Comparison of ENCODE assay signal across 12 mouse cellular contexts in genomic region chr9:72276941-72277340, GRCm38 (mm10). TPM values are rescaled to one million over a fixed set of nuclear protein-coding genes. Genes with fewer than 3 reads are reported as not detected.
DNase-seq lines count a peak whose midpoint lies in the region; ATAC-seq and TF ChIP-seq lines count a peak whose summit lies in the region.
"Had no signal": no experiment of that assay in that cellular context is flagged by ENCODE, and none has a peak within 500 bp of the region (broad histone marks: within the 10 kb centered on the region; RNA-seq: fewer than 3 reads in every experiment).

No protein-coding gene starts in this region.

- DNase-seq in liver, embryonic 11.5 days (ENCODE audit: low spot score), result no peak
- DNase-seq in liver, result no peak
- DNase-seq in liver, embryonic 14.5 days (ENCODE audit: low read depth in 3 of 3, low spot score in 3 of 3), result no peak
- DNase-seq in gastrocnemius, adult 18-20 months (ENCODE audit: low spot score), result no peak
- DNase-seq in adrenal gland, adult (ENCODE audit: inconsistent age in 2 of 2, low spot score in 1 of 2), result no peak
- DNase-seq: cerebellum, adult 9-10 months; heart, adult 11 months; layer of hippocampus, adult 9-11 months; thymus, adult 2 months had no signal

- TF ChIP-seq CTCF in liver, embryonic 14.5 days (IDR thresholded peaks at IDR 0.05; ENCODE audit: low read depth), result no peak

- H3K4me1 ChIP-seq in liver, embryonic 11.5 days (replicated peaks; ENCODE audit: control insufficient read depth, insufficient read depth, low read length), result peaks cover 7% of the 10 kb centered on the region
- H3K4me1 ChIP-seq in forebrain, embryonic 16.5 days (replicated peaks; ENCODE audit: control insufficient read depth, insufficient read depth, low read length), result peaks cover 7% of the 10 kb centered on the region
- H3K4me1 ChIP-seq in liver, embryonic 14.5 days (replicated peaks; ENCODE audit: control insufficient read depth in 2 of 2, insufficient read depth in 2 of 2, low read length in 1 of 2), result peaks cover 0 to 10% of the 10 kb centered on the region in 2 experiments; a peak in 2 of 4 replicates
- peaks cover 11% of the 10 kb centered on the region for H3K4me1 ChIP-seq in neural tube, embryonic 14.5 days (ENCODE audit: control insufficient read depth, insufficient read depth, low read length)

- no peak for TF ChIP-seq EP300 in liver, embryonic 14.5 days (IDR thresholded peaks at IDR 0.05; ENCODE audit: low read depth)

- peak overlapping the region; percentile 55 for H3K4me2 ChIP-seq in liver, embryonic 11.5 days
- peak overlapping the region; percentile 37 for H3K4me2 ChIP-seq in forebrain, embryonic 16.5 days (ENCODE audit: low read length)
- H3K4me2 ChIP-seq in liver, embryonic 14.5 days (ENCODE audit: low read depth), result peak overlapping the region; percentile 92
- H3K4me2 ChIP-seq in neural tube, embryonic 14.5 days (ENCODE audit: low read depth, low read length), result peak overlapping the region; percentile 53

- no peak overlapping the region for H3K4me3 ChIP-seq in liver, embryonic 11.5 days (ENCODE audit: low read depth, low read length)
- H3K4me3 ChIP-seq in forebrain, embryonic 16.5 days (replicated peaks; ENCODE audit: low read length), result no peak overlapping the region
- H3K4me3 ChIP-seq in liver, embryonic 14.5 days (ENCODE audit: insufficient read depth in 1 of 2, low read depth in 2 of 2, low read length in 2 of 2), result peak overlapping the region; percentile 24 to 30; a peak in 3 of 4 replicates
- peak overlapping the region; percentile 67; the same call in 1 of the 2 replicates for H3K4me3 ChIP-seq in neural tube, embryonic 14.5 days (ENCODE audit: low read depth, low read length)

- H3K9ac ChIP-seq in liver, embryonic 11.5 days (ENCODE audit: low read depth, low read length), result no peak overlapping the region
- no peak overlapping the region for H3K9ac ChIP-seq in forebrain, embryonic 16.5 days (replicated peaks; ENCODE audit: low read depth, low read length)
- peak overlapping the region; percentile 53 for H3K9ac ChIP-seq in liver, embryonic 14.5 days (replicated peaks)
- no peak overlapping the region for H3K9ac ChIP-seq in neural tube, embryonic 14.5 days (replicated peaks; ENCODE audit: low read depth, low read length)

- H3K36me3 ChIP-seq in liver, embryonic 11.5 days (ENCODE audit: control insufficient read depth, insufficient read depth, low read length), result no peaks in the 10 kb centered on the region
- no peaks in the 10 kb centered on the region for H3K36me3 ChIP-seq in forebrain, embryonic 16.5 days (ENCODE audit: control insufficient read depth, insufficient read depth)
- H3K36me3 ChIP-seq in liver, embryonic 14.5 days (replicated peaks; ENCODE audit: control insufficient read depth, insufficient read depth, low read depth), result no peaks in the 10 kb centered on the region
- no peaks in the 10 kb centered on the region for H3K36me3 ChIP-seq in neural tube, embryonic 14.5 days (ENCODE audit: control insufficient read depth, insufficient read depth, low read length)

- H3K27me3 ChIP-seq in liver, embryonic 11.5 days (replicated peaks; ENCODE audit: control insufficient read depth, insufficient read depth, low read length), result no peaks in the 10 kb centered on the region
- H3K27me3 ChIP-seq in forebrain, embryonic 16.5 days (replicated peaks; ENCODE audit: control insufficient read depth, insufficient read depth, low read length), result no peaks in the 10 kb centered on the region
- H3K27me3 ChIP-seq in liver, embryonic 14.5 days (ENCODE audit: control insufficient read depth, insufficient read depth, low read length), result no peaks in the 10 kb centered on the region
- H3K27me3 ChIP-seq in neural tube, embryonic 14.5 days (ENCODE audit: control insufficient read depth, insufficient read depth, low read length), result no peaks in the 10 kb centered on the region

- peaks cover 4% of the 10 kb centered on the region; the same call in 1 of the 2 replicates for H3K9me3 ChIP-seq in liver, embryonic 11.5 days (ENCODE audit: control insufficient read depth, low read length)
- H3K9me3 ChIP-seq in forebrain, embryonic 16.5 days (ENCODE audit: control insufficient read depth, low read length), result no peaks in the 10 kb centered on the region
- no peaks in the 10 kb centered on the region; the same call in 1 of the 2 replicates for H3K9me3 ChIP-seq in liver, embryonic 14.5 days (ENCODE audit: control insufficient read depth, low read length)
- no peaks in the 10 kb centered on the region for H3K9me3 ChIP-seq in neural tube, embryonic 14.5 days (ENCODE audit: control insufficient read depth, low read length)

- no peak for ATAC-seq in liver, embryonic 11.5 days (replicated peaks; ENCODE audit: low FRiP score)
- ATAC-seq in forebrain, embryonic 16.5 days, result no peak
- no peak for ATAC-seq in liver, embryonic 14.5 days (ENCODE audit: insufficient read depth)
- ATAC-seq in neural tube, embryonic 14.5 days (ENCODE audit: low read depth), result no peak
- ATAC-seq: inflammation-experienced regulatory T-cells, adult 6 months had no signal

- no peak overlapping the region for H3K27ac ChIP-seq in liver, embryonic 11.5 days (ENCODE audit: low read depth, low read length)
- H3K27ac ChIP-seq in forebrain, embryonic 16.5 days (ENCODE audit: low read length), result no peak overlapping the region
- peak overlapping the region; percentile 30; the same call in 1 of the 2 replicates for H3K27ac ChIP-seq in liver, embryonic 14.5 days
- no peak overlapping the region for H3K27ac ChIP-seq in neural tube, embryonic 14.5 days (ENCODE audit: low read depth, low read length)

RNA-seq across cellular contexts. Expression of gene Zfp280d, which starts 2.3 kb away (rescaled TPM):
- polyA plus RNA-seq in liver, embryonic 11.5 days (2014; fragmentation: Nextera tagmentation; extraction: Ambion mirVana), result 33.5 and 36.0 TPM in 2 replicates
- polyA plus RNA-seq in forebrain, embryonic 16.5 days (2015; fragmentation: Nextera tagmentation; extraction: Ambion mirVana), result 48.9 and 49.9 TPM in 2 replicates
- polyA plus RNA-seq in liver, embryonic 14.5 days (2012; rRNA removed), result 10.4 and 14.5 TPM in 2 replicates
- polyA plus RNA-seq in liver, embryonic 14.5 days (2014; fragmentation: Nextera tagmentation; extraction: Ambion mirVana), result 11.0 and 12.5 TPM in 2 replicates
- 60.1 and 62.3 TPM in 2 replicates for polyA plus RNA-seq in neural tube, embryonic 14.5 days (2014; fragmentation: Nextera tagmentation; extraction: Ambion mirVana)
- total RNA-seq in gastrocnemius, adult 18-20 months (2021), result 10 to 100 TPM; 15.2 to 16.6 TPM

Comparison
In these comparisons a context has a peak if more than half of its experiments do, and no peak if none do; other contexts are left out.
1. H3K4me3 ChIP-seq: peak in liver, embryonic 14.5 days (2 of 2) and neural tube, embryonic 14.5 days (single experiment); none in liver, embryonic 11.5 days (single experiment) and forebrain, embryonic 16.5 days (single experiment).
2. H3K4me2 ChIP-seq: peak in every context shown above with its lines; median percentile 92 in liver, embryonic 14.5 days; 55 in liver, embryonic 11.5 days; 53 in neural tube, embryonic 14.5 days; 37 in forebrain, embryonic 16.5 days.